Mouse (Mus musculus) ovary, adult 2 months (tissue): ENCODE measurements around the gene Mcrs1. TPM values are rescaled to one million over a fixed set of nuclear protein-coding genes. Genes with fewer than 3 reads are reported as not detected.

Experiments
- polyA plus RNA-seq: library from polyadenylated mRNA; depleted of rRNA; stranded (reverse); fragments of >200 nt; gene quantifications from 2 replicates; pipeline ENCODE4 v1.2.3, GENCODE M21; 2012; rRNA removed

The Mcrs1 gene
- 118 and 125 TPM in 2 replicates for polyA plus RNA-seq

DNA sequence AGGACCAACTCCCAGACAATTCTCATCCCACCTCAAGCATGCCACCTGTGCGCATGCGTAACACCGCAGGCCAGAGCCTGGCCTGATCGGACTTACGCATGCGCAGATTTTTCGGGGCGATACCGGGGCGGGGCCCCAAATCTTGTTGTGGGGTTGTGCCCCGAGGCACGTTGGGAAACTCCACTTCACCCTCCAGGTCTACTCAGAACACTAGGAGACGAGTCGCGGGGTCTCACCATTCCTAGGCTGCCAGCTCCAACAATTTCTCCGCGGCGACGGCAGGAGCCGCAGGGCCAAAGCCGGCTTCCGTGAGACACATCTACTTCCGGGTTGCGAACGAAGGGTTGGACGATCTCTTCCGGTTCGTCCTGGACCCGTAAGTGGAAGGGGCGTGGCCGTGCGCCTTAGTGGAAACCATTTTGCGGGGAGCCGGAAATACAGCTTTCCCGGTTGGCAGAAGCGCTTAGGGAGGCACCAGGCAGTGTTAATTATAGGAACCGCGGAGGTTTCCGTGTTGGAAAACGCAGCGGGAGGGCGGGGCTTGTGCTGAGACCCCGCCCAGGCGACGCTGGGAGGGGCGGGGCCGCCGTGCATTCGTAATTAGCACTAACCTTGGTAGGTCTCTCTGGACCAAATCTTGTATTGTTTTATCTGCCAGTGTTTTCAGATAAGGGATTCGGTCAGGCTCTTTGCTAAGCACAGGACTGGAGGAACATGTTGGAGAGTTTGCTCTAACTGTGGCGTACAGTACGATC lies at the start of gene Mcrs1:
Gene Mcrs1 (minus strand): TSS at position 336 of the 755 bp plus-strand sequence.

DNA sequence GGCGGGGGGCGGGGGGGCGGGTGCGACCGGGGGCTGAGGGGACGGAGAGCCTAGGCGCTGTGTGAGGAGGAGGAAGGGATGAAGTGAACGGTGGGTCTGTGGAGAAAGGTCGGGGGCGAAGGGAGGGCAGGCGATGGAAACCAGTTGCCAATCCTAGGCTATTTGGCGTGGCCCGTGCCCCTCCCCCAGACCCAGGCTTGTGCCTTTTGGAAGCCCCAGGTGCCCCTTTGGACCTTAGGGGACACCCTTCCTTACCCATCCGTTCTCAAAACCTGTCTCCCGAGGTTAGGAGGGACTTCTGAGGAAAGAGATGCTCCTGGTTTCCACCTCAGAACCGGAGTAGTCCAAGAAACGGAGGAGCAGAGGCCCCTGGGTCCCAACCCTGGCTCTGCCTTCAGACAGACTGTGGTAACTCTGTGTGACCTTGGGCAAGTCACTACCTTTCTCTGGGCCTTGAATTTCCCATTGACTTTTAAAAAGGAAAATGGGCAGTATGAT lies 43.8 kb upstream of the Mcrs1 start, which contains the start of gene Fam186b:
Gene Fam186b (minus strand): TSS at position 405 of the 498 bp plus-strand sequence.

GRCm38 (mm10) chr15:99294813-99295374 lies 43.1 kb upstream of the Mcrs1 start, which contains the start of gene Prpf40b:
Gene Prpf40b (plus strand): TSS chr15:99295087.

DNA sequence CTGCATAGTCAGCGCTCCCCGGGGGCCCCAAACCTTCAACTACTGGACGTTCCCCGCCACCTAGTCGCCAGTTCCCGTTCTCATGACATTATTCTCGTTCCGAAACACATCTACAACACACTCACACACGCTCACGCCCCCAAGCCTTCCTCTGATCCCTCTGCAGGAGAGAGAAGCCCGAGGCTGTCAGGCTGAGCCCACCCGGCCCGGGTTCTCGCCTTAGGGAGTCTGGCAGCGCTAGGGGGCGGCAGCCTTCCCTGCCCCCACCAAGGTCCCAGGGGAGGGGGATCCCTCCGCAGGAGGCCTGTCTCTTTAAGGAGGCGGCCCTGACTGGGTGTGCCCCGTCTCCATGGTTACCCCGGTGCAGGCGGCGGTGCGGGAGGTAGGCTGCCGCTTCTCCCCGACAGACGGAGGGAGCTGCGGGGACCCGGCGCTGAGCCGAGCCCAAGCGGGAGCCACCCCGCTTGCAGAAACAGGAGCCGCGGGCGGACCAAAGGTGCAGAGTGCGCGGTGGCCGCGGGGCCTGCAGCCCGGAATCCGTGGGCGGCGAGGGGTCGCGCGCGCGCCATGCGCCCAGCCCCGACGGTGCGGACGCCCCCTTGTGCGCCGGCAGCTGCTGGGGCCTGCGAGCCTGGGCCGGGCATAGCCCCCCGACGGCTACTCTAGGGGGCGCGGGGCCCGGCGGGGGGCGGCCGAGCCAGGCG lies 27.4 kb downstream of the Mcrs1 start, which contains the start of gene Kcnh3:
Gene Kcnh3 (plus strand): TSS at position 654 of the 704 bp plus-strand sequence.

Other genes starting within 250 kb of the Mcrs1 start
- gene Tuba1c, start 222.1 kb downstream of the Mcrs1 start, polyA plus RNA-seq, result 237 and 310 TPM in 2 replicates
- gene Prph, start 196.8 kb downstream of the Mcrs1 start, polyA plus RNA-seq, result 3.1 and 5.7 TPM in 2 replicates
- gene Troap, start 177.4 kb downstream of the Mcrs1 start, polyA plus RNA-seq, result 11.9 and 18.1 TPM in 2 replicates
- gene C1ql4, start 164.1 kb downstream of the Mcrs1 start, polyA plus RNA-seq, result not detected in 2 replicates
- 0.41 and 0.77 TPM in 2 replicates for gene Dnajc22, start 158.8 kb downstream of the Mcrs1 start, polyA plus RNA-seq
- gene Spats2, start 126.0 kb downstream of the Mcrs1 start, polyA plus RNA-seq, result 16.4 and 20.7 TPM in 2 replicates
- 18.4 and 29.1 TPM in 2 replicates for gene Kcnh3, start 27.1 kb downstream of the Mcrs1 start, polyA plus RNA-seq
- 108 and 142 TPM in 2 replicates for gene Prpf40b, start 43.1 kb upstream of the Mcrs1 start, polyA plus RNA-seq
- 0.33 and 0.56 TPM in 2 replicates for gene Fam186b, start 43.9 kb upstream of the Mcrs1 start, polyA plus RNA-seq
- 40.4 and 58.2 TPM in 2 replicates for gene Fmnl3, start 118.5 kb upstream of the Mcrs1 start, polyA plus RNA-seq
- 631 and 638 TPM in 2 replicates for gene Tmbim6, start 140.9 kb upstream of the Mcrs1 start, polyA plus RNA-seq
- gene Nckap5l, start 205.8 kb upstream of the Mcrs1 start, polyA plus RNA-seq, result 24.5 and 25.3 TPM in 2 replicates
- gene Bcdin3d, start 222.8 kb upstream of the Mcrs1 start, polyA plus RNA-seq, result 5.3 and 6.0 TPM in 2 replicates